Mouse (Mus musculus) ES-CJ7 (cell line): ENCODE measurements around the gene Ccl25.
"Not testable (repeated sequence)": the region's sequence is repeated elsewhere in the genome, so short reads cannot be mapped to it uniquely, and the experiment has no call there.

ENCODE experiments used
- DNase-seq: peaks from one replicate; pipeline ENCODE4 v3.0.0; 2011; ENCODE audit warnings: low read depth, low spot score

Ccl25 gene

GRCm38 (mm10) chr8:4335678-4336077 lies 10.7 kb downstream of the Ccl25 start:
- DNase-seq: no peak

GRCm38 (mm10) chr8:4340207-4340606 lies 15.2 kb downstream of the Ccl25 start:
- no peak for DNase-seq

- DNase-seq: no peak
Measured at GRCm38 (mm10) chr8:4347661-4348060, 22.7 kb downstream of the Ccl25 start.

- DNase-seq: no peak
Measured at GRCm38 (mm10) chr8:4348275-4348674, 23.3 kb downstream of the Ccl25 start.

GRCm38 (mm10) chr8:4349335-4349734 lies 24.3 kb downstream of the Ccl25 start:
- DNase-seq: no peak

GRCm38 (mm10) chr8:4350618-4351017 lies 25.6 kb downstream of the Ccl25 start:
- DNase-seq: no peak

- peak; percentile 52 for DNase-seq
Measured at GRCm38 (mm10) chr8:4352562-4352961, 27.6 kb downstream of the Ccl25 start.

- no peak for DNase-seq
Measured at GRCm38 (mm10) chr8:4353741-4354140, 28.7 kb downstream of the Ccl25 start.

- peak; percentile 47 for DNase-seq
Measured at GRCm38 (mm10) chr8:4354516-4354915, 29.5 kb downstream of the Ccl25 start.

GRCm38 (mm10) chr8:4355455-4355854 lies 30.4 kb downstream of the Ccl25 start:
- DNase-seq: peak; percentile 51

- DNase-seq: no peak
Measured at GRCm38 (mm10) chr8:4359362-4359761, 34.4 kb downstream of the Ccl25 start.

GRCm38 (mm10) chr8:4360922-4361321 lies 35.9 kb downstream of the Ccl25 start:
- no peak for DNase-seq

- DNase-seq: peak; percentile 78
Measured at GRCm38 (mm10) chr8:4366189-4366588, 41.2 kb downstream of the Ccl25 start.

- no peak for DNase-seq
Measured at GRCm38 (mm10) chr8:4367808-4368207, 42.8 kb downstream of the Ccl25 start.

- DNase-seq: no peak
Measured at GRCm38 (mm10) chr8:4368470-4368869, 43.5 kb downstream of the Ccl25 start.

- DNase-seq: peak; percentile 93
Measured at GRCm38 (mm10) chr8:4370078-4370477, 45.1 kb downstream of the Ccl25 start.

- no peak for DNase-seq
Measured at GRCm38 (mm10) chr8:4372657-4373056, 47.6 kb downstream of the Ccl25 start.

- DNase-seq: no peak
Measured at GRCm38 (mm10) chr8:4401442-4401841, 76.4 kb downstream of the Ccl25 start.

- DNase-seq: no peak
Measured at GRCm38 (mm10) chr8:4403960-4404879, 79.2 kb downstream of the Ccl25 start.

- DNase-seq: peak; percentile 36
Measured at GRCm38 (mm10) chr8:4404880-4405261, 79.9 kb downstream of the Ccl25 start.

- DNase-seq: not testable (repeated sequence)
Measured at GRCm38 (mm10) chr8:4408425-4408824, 83.4 kb downstream of the Ccl25 start.
